Mouse (Mus musculus): ENCODE measurements around the gene Scn2b.

The Scn2b gene

DNA sequence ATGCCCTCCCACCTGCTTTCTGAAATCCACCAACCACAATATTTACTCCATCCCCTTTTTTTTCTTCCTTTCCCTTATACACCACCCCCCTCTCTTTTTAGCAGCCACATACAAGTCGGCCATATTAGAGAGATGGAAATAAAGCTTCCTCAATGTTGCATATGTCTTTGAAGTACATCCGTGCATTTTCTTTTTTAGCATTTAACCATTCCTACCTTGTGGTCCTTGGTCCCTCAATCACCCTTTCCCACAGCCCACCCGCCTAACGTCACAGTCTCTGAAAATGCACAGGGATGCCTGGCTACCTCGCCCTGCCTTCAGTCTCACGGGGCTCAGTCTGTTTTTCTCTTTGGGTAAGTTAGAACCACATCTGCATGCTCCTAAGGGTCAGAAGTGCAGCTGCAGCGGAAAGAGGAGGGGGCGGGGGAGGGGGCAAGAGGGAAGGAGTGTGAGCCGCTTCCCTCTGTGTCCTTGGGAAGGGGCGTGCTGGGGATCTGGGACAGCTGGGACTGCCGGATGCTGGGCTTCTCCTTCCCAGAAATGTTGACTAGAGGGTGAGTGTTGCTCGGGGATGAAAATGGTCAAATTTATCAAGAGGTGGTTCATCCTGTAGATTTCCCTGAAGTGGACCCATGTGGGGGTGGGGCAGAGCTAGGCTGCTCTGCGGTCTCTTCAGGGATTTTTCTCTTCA is at the start of gene Scn2b:
Gene Scn2b (plus strand): TSS at position 42 of the 691 bp plus-strand sequence.
- DNase-seq (ENCODE audit: low read depth, low spot score): no peak

DNA sequence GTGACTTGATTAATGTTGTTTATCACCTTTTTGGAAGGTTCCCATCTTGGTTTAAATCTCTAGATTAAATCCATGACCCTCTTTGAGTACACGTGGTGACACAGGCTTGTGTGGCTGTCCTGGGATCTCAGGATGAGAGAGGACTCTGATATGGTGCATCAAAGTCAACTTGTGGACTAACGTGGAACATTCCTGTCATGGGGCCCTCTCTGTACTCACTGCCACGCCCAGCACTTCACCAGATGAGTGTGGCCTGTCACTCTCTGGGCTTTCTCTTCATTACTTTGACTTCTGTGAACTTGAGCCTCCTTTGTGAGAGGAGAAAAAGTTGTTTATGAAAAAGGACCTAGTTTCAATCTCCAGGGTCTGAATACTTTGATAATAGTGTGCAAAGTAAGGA is 45.8 kb upstream of the Scn2b start:
- DNase-seq (ENCODE audit: low read depth, low spot score): no peak

DNA sequence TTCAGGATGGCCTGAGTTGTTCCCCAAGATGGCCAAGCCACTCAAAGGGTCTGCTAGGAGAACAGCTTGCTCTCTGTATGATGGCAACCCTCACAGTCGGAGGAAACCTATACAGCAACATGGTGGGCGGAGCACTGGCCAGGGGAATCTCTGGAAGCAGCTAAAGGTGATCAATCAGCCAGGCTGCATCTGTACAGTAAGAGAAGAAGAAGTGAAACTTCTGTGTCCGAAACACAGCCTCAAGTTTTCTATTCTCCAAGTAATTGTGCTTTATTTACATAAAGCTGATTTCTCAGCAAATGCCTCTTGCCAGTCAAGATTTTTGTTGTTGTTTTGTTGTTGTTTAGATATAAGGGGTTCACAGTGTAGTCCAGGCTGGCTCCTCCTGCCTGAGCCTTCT is 39.7 kb upstream of the Scn2b start:
- DNase-seq (ENCODE audit: low read depth, low spot score): no peak

DNA sequence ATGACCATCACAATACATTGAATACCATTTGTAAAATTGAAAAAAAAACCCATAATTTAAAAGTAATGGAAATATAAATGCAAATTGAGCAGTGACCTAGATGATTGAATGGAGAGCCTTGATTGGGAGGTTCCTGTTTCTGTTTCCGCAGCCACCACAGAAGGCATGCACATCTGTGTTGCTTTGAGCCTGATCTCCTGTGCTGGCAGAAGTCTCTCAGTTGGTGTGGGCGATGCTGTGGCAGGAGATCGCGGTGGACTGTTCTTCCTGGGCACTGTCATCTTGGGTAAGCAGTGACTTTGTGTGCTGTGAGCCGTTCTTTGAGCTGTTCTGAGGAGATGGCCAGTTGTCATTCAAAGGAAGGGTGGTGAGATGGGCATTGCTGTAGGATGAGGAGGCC is 38.6 kb upstream of the Scn2b start, which contains the start of gene Jaml:
Gene Jaml (plus strand): TSS at position 173 of the 400 bp plus-strand sequence.
- peak; percentile 58 for DNase-seq (ENCODE audit: low read depth, low spot score)

DNA sequence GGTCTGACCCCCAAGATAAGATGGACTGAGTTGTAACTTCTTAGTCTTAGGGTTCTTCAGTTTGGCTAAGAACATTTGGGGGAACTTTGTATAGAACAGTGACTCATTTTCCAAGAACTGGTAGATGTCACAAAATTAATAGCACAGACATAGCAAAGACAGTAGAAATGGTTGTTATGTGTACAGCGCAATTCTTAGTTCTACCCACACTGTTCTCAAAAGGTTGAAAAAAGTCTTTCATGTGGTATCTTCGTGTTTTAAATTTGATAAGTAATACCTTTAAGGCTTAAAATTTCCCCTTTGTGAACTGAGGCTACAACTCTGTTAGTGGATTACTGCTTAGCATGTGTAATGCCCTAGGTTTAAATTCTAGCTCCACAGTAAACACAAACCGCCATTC is 34.5 kb upstream of the Scn2b start:
- peak; percentile 50 for DNase-seq (ENCODE audit: low read depth, low spot score)

DNA sequence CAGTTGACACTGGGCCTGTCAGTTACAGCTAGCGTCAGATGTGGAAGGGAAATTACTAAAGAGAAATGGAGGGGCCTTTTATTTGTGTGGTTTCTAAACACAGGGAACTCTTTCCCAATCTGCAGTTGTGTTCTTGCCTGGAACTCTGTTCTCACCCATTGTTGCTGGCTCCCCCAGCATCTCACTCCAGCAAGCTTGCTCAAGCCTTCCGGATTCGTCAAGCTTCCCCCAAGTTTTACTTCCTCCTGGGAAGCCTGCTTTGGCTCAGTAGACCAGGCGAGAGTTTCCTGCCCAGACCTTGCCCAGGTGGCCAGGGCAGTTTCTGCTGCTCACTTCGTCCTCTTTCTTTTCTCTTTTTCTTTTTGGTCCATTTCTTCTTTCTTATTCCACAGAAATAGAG is 33.0 kb upstream of the Scn2b start:
- DNase-seq (ENCODE audit: low read depth, low spot score): no peak

DNA sequence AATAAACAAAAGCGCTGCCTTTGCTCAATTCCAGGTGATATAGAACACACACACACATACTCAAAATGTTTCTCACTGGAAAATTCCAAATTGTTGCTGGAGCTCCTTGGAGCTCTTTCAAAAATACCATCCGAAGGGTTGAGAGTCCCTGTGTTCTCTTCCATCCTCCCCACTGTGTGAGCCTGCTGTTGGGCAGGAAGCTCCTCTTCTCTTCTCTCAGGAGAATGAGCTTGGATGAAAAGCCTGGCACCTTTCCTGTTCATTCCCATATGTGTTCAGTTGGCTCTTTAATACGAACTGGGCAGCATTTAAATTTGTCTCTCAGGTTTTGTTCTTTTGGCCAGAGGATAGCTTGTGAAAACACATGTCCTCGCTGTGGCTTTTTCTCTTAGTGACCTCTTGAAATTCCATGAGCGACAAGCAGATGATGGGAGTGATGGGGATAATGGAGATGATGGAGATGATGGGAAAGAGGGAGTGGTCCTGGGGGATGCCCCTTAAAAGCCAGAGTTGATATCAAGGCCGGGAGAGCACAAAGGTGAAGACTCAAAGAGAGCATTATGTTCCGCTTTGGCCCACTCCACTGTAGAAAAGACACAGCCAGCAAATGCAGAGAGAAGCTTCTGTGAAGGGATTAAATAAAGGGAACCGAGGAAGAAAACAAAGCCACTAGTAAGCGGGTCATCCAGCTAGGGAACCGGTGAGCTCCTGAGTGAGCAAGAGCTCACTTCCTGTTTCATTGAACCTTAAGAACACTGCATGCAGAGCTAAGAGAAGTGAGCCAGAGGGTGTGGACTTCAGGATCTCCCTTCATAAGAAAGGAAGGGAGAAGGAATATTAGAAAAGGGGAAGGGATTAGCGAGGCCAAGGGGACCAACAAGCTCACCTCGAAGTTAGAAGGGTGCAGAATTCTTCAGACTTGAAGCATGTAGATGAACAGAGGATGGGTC is 31.6 kb upstream of the Scn2b start:
- no peak for DNase-seq (ENCODE audit: low read depth, low spot score)

DNA sequence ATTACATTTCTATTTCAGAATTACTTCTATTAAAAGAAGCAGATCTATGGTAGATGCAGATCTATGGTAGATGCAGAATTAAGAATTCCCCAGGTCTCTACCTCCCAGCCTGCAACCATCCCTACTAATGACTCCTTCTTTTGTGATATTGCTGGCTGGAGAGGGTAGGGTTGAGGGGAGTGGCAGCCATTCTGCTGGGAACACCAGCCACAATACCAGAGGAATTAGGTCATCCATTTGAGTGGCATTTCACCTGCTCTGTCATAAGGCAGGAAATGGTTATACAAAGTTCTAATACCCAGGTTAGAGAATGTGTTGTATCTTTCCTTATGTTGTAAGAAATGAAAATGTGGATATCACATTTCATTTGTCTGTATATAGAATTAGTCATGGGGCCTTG is 29.5 kb upstream of the Scn2b start:
- DNase-seq (ENCODE audit: low read depth, low spot score): no peak

DNA sequence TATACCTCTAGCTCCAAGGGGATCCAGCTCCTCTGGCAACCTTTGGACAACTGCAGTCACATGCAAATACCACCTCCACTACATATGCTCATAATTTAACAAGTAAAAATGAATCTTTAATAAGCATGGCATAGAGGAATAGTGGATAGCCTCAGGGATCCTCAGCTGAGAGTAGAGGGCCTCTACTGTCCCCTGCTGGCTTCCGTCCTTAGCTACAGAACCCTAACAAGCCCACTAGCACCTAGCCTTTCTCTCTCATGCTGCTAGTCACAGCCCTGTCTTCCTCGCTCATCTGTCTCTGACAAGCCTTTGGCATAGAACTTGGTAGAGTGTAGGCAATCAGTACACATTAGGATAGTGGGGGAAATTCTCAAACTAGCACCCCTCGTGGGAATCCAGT is 26.8 kb upstream of the Scn2b start:
- DNase-seq (ENCODE audit: low read depth, low spot score): no peak

DNA sequence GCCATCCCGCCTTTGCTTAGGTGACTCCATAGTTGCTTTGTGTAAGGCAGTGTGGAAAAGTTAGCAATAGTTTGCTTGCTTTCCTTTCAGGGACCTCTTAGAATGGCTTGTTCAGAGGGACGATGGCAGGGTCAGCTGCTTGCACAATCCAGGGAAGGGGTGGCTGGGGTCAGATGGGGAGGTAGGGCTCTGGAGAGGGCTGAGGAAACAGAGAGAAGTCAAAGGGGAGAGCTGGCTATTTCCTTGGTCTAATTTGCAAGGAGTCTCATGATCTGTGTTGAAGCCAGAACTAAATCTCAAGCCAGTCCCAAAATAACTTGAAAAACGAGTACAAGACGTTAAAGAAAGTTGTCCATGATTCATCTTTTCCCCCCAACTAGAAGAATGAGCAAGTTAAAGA is 24.9 kb upstream of the Scn2b start:
- no peak for DNase-seq (ENCODE audit: low read depth, low spot score)

DNA sequence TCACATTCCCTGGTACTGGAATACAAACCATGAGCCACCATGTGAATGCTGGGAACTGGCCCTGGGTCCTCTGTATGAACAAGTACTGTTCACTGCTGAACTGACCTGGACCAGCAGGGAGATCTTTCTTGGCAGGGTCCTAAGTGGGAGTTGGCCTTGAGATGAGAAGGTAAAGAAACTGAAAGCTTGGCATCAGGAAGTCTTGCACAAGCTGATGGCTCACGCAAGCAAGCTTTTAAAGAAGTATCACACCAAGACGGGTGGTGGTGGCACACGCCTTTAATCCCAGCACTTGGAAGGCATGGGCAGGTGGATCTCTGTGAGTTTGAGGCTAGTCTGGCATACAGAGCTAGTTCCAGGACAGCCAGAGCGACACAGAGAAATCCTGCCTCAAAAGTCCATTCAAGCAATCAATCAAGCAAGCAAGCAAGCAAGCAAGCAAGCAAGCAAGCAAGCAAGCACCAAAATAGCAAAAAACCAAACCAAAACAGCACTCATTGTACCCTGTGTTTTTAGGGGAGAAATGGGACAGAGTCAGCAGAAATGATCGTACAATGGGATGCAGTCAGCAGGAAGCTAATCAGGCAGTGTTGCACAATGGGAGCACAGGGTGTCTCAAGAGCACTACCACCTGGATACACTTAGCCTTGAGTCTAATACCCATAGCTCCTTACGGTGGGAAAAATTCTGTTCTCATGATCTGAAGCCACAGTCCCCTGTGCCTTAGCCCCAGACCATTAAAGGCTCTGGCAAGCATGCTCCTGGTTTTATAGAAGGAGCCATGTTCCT is 22.2 kb upstream of the Scn2b start:
- DNase-seq (ENCODE audit: low read depth, low spot score): no peak

DNA sequence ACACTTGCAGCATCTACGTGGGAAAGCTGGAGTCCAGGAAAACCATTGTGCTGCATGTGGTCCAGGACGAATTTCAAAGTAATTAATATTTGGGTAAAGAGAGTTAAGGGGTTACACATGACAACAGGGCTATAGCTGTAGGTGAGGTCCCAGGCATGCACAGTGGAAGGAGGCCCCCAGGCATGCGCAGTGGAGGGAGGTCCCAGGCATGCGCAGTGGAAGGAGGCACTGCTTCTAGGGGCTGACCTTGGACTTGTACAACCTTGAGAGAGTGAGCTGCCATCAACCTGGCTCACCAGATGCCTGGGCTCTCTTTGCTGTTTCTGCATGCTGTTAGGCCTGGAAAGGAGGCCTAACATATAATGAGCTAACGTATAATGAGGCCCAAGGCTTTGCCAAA is 19.7 kb upstream of the Scn2b start:
- DNase-seq (ENCODE audit: low read depth, low spot score): no peak

DNA sequence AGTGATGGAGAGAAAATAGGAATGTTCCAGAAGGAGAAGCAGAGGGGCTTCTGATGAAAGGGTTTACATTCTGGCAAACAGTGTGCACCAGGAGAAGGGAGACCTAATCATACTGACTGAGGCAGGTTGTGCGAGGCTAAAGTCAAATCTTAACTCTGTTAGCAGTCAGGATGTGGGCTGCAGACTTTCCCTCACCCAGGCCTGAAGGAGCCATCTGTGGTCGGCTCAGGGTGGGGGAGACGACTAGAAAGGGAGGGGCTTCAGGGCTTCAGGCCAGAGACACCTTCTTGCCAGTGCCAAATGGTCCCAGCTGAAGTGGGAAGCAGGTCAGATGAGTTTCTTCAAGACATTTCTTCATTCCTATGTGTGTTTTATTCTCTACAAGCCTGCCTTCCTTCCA is 19.2 kb upstream of the Scn2b start:
- DNase-seq (ENCODE audit: low read depth, low spot score): no peak

DNA sequence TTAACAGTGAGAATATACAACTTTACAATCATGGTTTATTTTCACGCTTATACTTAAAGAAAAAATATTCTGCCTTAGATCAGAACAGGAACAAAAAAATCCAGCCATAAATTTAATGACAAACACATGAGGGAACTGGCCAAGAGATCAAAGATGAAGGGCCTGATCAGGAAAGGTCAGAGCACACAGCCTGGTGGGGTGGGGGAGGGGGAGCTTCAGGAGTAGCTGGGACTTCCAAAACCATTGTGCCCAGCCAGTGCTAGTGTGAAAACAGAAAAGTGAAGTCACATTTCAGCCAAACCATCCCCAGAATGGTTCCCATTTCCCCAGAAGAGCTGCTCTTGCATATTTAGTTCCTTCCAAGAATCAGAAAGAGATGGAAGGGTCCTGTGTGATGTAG is 15.1 kb upstream of the Scn2b start:
- DNase-seq (ENCODE audit: low read depth, low spot score): no peak

DNA sequence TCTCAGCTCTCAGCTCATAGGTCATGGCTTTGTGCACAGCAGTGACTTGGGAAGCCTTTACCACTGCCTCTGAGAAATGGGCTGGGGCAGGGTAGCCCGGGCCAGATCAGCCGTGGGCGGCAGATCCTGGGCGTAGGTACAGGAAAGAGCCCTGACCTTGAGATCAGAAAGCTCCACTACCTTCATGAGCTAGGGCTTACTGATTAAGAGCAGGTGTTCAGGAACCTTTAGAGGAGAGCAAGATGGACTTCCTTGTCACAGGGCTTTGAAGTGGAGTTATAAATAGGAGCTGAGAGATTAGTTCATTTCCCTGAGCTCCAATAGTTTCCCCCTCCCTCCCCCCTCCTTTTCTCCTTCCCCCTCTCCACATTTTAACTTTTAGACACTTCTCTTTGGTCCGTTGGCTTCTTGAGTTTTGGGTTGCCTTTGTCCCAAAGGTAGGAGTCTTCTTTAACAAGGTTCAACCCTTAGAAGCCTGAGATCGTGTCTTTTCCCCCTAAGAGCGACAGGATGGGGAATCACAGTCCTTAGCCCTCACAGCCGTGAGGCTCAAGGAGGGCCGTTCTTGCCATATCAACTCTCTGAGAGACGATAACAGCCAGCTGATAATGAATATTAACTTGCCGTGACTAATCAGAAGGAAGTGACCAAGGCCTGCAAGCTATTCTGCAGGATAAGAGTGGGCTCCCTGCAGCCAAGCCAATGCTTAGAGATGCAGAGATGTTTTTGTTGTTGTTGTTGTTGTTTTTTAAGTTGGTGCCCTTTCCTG is 14.2 kb upstream of the Scn2b start:
- no peak for DNase-seq (ENCODE audit: low read depth, low spot score)

DNA sequence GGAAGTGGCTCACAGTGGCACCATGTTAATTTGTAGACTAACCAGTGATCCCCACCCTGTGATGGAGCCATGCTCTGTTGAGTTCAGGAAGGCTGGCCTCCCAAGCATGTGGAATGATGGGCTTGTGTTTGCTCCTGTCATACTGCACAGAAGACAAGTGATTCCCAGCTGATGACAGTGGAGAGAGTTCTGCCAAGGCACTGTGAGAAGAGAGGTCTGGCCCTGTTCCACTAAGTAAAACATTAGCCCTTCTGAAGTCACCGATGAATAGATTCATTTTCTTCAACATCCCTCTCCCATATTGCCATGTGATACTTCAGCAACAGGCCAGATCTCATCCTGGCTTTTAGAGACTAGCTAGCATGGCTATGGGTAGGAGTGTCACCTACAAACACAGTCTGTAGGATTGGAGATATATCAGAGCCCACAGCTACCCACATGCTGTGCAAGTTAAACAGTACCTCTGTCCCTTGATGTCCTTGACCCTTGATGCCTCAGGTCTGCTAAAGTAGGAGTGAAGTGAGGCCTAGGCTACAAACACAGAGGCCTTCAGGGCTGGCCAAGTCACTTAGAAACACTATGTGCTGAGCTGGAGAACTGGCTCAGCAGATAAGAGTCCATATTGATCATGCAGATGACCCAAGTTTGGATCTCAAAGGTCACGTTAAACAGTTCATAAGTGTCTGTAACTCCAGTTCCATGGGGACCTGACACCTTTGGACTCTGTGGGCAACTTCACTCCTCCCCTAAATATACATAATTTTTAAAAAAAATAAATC is 11.8 kb upstream of the Scn2b start:
- DNase-seq (ENCODE audit: low read depth, low spot score): no peak

DNA sequence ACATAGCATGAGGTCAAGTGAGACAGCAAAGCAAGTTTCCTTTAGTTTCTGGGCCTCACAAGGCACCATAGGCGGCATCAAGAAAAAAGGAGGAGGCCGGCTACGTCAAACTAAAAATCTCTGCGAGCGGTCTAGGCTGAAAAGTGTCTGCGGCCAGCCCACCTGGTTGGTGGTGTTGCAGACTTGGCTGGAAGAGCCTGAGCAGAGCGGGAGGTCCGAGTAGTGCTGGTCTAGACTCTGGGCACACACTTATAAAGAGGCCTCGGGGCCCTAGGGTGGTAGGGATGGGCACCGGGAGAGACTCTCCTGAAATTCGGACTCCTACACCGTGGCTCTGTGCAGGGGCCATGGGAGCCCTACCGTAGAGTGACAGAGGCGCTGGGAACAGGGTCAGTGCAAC is 1.9 kb upstream of the Scn2b start:
- DNase-seq (ENCODE audit: low read depth, low spot score): no peak

DNA sequence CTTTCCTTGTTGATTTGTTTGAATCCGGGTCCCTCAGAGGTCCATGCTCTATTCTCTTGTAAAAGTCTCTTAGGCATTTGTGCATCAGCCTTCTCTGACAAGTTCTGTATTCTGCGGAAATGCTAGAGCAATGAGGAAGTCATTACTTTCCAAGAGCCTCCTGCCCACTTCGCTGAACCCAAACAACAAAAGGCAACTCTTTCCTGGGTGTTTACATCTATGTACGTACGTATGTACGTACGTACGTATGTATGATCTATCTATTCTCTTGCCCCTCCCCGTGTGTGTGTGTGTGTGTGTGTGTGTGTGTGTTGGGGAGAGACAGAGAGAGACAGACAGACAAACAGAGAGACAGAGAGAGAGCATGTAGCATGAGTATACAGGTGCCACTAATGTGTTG is 763 bp upstream of the Scn2b start:
- peak; percentile 78 for DNase-seq (ENCODE audit: low read depth, low spot score)

DNA sequence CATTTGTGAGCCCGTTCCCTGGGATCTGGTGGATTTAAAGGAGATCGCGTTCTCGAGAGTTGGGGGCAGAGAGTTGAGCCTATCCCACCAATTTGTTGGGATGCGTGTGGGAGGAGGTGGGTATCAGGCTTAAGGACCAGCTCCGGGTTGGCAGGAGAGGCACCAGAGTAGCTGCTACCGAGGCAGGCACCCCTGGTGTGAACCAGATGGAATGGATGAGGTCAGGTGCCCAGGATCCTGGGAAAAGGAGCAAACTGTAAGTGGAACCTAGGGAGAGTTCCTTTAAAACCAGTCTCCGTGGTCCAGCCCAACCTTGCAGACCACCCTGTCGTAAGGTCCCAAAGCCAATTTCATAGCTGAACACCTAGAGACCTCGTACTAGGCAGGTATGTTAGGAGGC is 970 bp downstream of the Scn2b start:
- DNase-seq (ENCODE audit: low read depth, low spot score): no peak

DNA sequence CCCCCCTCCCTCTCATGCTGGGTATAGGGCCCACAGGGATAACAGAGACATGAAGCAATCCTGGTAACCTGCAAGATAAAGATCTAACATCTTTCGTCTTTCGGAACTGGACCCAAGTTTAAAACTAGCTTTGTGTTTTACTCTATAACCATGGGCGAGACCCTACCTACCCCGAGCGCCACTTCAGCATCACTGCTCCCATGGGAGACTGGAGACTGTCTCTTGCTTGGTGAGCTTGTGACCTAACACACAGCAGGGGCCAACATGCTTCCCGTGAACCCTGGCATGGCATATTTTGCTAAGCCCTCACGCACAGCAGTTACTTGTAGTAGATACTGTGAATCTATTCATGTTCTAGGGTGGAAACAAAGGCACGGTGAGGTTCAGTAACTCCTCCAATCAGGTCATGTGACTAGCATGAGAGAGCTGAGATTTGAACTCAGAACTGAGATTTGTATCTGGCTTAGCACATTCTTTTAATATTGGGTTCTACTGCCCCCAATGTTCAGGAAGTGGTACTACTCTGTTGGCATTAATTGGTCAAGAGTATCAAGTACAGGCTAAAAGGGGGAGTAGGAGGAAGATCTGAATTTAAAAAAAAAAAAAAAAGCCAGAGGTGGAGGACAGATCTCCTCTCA is 1.9 kb downstream of the Scn2b start:
- DNase-seq (ENCODE audit: low read depth, low spot score): no peak

Data from CD4-positive helper T cell, adult 2 months (primary cell).